Mouse (Mus musculus) thymus, postnatal 10 days (tissue): ENCODE measurements around the gene Mrps6.
"Not testable (repeated sequence)": the region's sequence is repeated elsewhere in the genome, so short reads cannot be mapped to it uniquely, and the experiment has no call there.

Source experiments
- DNase-seq, 2 experiments: peaks; one replicate each; pipeline ENCODE4 v3.0.0; 2021; ENCODE audit warnings: low spot score in 2 of 2

The Mrps6 gene

GRCm38 (mm10) chr16:92062832-92063231 is 4.8 kb downstream of the Mrps6 start:
- DNase-seq: no peak

GRCm38 (mm10) chr16:92064801-92065200 is 6.7 kb downstream of the Mrps6 start:
- no peak for DNase-seq

GRCm38 (mm10) chr16:92070338-92070737 is 12.3 kb downstream of the Mrps6 start:
- no peak for DNase-seq

- DNase-seq: no peak
These were observed 18.7 kb downstream of the Mrps6 start for GRCm38 (mm10) chr16:92076797-92077196.

- no peak for DNase-seq
These were observed 25.8 kb downstream of the Mrps6 start for GRCm38 (mm10) chr16:92083771-92084453.

- DNase-seq: no peak
These were observed 31.2 kb downstream of the Mrps6 start for GRCm38 (mm10) chr16:92089225-92089624.

- no peak for DNase-seq
These were observed 33.8 kb downstream of the Mrps6 start for GRCm38 (mm10) chr16:92091876-92092275.

GRCm38 (mm10) chr16:92098351-92099051 is 40.4 kb downstream of the Mrps6 start:
- DNase-seq: no peak

- no peak for DNase-seq
These were observed 41.5 kb downstream of the Mrps6 start for GRCm38 (mm10) chr16:92099598-92099997.

- DNase-seq: no peak
These were observed 42.0 kb downstream of the Mrps6 start for GRCm38 (mm10) chr16:92100111-92100510.

- no peak for DNase-seq
These were observed 44.0 kb downstream of the Mrps6 start for GRCm38 (mm10) chr16:92102115-92102514.

- not testable (repeated sequence) for DNase-seq
These were observed 44.9 kb downstream of the Mrps6 start for GRCm38 (mm10) chr16:92102931-92103330.

- no peak for DNase-seq
These were observed 45.7 kb downstream of the Mrps6 start for GRCm38 (mm10) chr16:92103572-92104331.

GRCm38 (mm10) chr16:92104332-92104590 is 46.2 kb downstream of the Mrps6 start:
- no peak for DNase-seq

GRCm38 (mm10) chr16:92104951-92105350 is 46.9 kb downstream of the Mrps6 start:
- DNase-seq: no peak

GRCm38 (mm10) chr16:92105631-92106030 is 47.6 kb downstream of the Mrps6 start:
- DNase-seq: no peak

- DNase-seq: no peak
These were observed 49.3 kb downstream of the Mrps6 start for GRCm38 (mm10) chr16:92107346-92107745.

GRCm38 (mm10) chr16:92114706-92115241 is 56.7 kb downstream of the Mrps6 start:
- no peak for DNase-seq

GRCm38 (mm10) chr16:92115611-92116421 is 57.7 kb downstream of the Mrps6 start:
- DNase-seq: no peak

- no peak for DNase-seq
These were observed 59.5 kb downstream of the Mrps6 start for GRCm38 (mm10) chr16:92117337-92118209.

GRCm38 (mm10) chr16:92119013-92119515 is 61.0 kb downstream of the Mrps6 start:
- no peak for DNase-seq
